Mouse (Mus musculus): ENCODE data around the gene Kras. TPM values are rescaled to one million over a fixed set of nuclear protein-coding genes. Genes with fewer than 3 reads are reported as not detected.

Kras gene
- total RNA-seq, 2 experiments from 2014 or later = 37.6 to 37.9 TPM

DNA sequence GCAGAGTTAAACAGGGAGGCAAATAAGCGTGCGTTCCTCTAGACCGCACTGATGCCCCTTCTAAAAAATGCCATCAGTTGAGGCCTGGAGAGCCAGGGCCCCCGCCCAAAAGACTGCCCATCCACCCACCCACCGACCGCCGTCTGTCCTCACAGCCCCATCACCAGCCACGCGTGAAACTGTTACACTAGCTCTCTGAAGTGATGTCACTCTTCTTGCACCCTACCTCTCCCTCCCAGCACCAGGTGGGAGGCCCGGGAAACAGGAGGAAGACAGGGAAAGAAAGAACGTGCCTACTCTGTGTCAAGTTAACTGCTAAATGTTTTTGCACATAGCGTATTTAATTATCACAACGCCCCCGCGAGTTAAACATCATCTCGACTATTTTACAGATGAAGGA lies 781 bp upstream of the Kras start:
- DNase-seq = no peak
- intact Hi-C loops (cut with DNase I) = loop anchor here (1.0 kb wide), 1 partner anchor 89 kb away; no protein-coding TSS in a partner anchor

DNA sequence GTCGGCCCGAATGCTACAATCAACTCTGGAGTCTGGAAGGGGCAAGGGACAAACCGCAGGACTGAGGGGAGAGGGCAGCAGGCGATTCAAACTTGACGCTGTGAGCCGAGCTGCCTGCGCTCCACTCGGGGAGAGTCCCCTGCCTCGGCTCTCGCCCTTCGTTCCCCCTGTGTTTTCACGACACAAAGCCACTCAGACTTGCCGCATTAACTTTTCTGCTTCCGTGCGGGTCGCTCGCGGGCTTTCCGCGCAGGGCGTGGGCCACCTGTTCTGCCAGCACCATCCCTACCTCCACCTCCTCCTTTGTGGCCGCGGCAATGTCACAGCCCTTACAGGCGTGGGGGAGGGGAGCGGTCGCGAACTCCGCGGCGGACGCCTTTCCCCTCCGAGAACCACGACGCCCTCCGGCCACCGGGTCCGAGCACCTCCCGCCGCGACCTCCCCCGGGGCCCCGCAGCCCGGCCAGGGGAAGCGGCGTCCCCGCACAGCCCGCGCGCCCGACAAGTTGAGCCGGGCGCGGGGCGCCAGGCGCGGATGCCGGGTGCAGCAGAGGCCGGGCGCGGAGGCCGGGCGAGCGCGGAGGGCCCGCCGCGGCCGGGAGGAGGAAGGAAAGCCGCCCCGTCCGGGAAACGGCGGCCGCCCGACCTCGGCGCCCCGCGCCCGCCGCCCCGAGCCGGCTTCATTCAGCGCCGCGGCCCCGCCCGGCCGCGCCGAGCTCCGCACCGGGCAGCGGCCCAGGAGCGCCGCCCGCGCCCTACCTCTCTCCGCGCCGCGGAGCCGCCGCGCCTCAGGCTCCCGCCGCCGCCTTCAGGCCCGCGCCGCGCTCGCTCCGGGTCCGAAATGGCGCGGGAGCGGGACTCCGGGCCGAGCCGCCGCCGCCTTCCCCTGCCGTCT lies 501 bp downstream of the Kras start:
- intact Hi-C loops (cut with DNase I) = loop anchor here (1.0 to 5.0 kb wide), 2 partner anchors 37 to 91 kb away; partner anchors contain the start of genes Casc1 and Etfrf1
- DNase-seq = peak; percentile 62 to 69

DNA sequence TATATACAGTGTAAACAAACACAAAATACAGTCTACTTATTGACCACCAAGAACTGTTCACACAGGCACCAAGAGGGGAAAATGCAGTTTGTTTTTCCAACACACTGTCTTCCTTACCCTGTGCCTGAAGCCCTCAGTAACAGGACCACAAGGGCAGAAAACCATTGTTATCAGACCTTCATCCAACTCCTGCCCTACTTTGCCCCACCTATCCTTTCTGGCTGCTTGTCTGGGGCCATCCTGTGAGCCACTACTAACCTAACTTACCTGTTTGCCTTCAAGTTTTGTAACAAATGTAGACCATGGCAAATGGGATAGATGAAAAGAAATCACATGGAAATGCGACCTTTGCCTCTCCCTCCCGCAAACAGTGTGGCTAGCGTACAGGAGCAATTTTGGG lies 2.2 kb downstream of the Kras start:
- intact Hi-C loops (cut with DNase I) = loop anchor here (5.0 kb wide), 1 partner anchor 36 kb away; the partner anchor contains the start of genes Casc1 and Etfrf1
- DNase-seq = no peak

DNA sequence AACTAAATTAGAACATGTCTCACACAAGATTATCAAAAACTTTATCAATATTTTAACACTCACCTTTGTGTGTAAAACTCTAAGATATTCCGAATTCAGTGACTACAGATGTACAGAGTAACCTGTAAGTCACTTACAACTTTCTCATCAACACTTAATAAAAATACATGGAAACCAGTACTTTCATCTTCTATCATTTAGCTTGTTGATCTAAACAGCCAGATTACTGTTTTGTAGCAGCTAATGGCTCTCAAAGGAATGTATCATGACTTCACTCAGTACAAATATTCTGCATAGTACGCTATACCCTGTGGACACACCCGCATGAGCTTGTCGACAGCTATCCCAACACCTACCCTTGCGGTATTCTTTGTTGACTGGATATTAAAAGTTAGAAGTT lies 3.2 kb downstream of the Kras start:
- DNase-seq = no peak
- intact Hi-C loops (cut with DNase I) = loop anchor here (5.0 kb wide), 1 partner anchor 35 kb away; the partner anchor contains the start of genes Casc1 and Etfrf1

DNA sequence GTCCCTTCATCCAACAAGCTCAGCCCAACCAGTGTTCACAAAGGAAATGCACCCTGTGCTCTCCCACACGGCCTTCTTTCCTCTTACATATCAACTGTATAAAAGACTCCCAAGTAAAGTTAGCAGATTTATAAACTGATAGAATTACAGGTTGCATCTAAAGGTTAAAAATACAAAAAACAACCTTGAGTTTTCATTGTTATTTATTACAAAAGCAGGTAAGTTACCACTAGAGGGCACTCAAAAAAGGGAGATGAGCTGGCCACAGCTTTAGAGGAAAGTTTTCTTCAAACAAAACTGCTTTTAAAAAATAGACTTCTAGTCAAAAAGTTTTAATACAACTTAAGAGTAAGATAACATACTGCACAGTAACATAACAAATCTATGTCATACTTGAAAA lies 7.5 kb downstream of the Kras start:
- no peak for DNase-seq
- intact Hi-C loops (cut with DNase I) = no loop called here

DNA sequence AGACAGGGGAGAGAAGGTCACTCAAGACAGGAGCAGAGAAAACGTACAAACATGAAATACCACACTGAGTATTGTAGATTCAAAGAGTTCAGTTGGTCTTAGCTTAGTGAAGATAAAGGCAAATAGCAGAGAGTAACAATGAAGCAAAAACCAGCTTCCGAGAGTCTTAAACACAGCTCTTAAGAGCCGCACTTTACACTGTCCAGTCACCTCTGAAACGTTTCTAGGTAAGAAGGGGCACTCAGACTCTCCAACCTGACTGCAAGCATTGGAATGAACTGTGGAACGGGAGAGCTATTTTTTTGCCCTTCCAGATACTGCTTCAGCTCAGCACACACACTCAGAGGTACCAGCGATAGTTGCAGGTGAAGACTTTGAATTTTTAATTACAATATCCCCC lies 9.8 kb downstream of the Kras start:
- intact Hi-C loops (cut with DNase I) = no loop called here
- DNase-seq = no peak

DNA sequence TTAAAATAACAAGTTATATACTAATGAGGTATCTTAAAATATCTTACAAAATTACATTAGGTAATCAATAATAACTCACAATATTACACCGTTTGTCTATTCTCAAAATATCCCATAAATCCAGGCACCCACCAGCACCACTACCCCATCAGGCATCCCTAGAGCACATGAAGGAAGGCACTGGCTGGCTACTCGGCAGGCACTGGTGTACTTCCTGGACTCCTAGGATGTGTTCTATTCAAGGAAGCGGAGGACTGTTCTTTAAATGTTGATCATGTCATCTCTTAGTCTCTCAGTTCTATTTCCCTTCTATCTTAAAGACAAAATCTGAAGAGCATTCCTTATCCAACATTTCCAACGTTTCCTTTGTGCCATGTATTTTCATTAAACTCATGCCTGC lies 12.9 kb downstream of the Kras start:
- intact Hi-C loops (cut with DNase I) = no loop called here
- no peak for DNase-seq

DNA sequence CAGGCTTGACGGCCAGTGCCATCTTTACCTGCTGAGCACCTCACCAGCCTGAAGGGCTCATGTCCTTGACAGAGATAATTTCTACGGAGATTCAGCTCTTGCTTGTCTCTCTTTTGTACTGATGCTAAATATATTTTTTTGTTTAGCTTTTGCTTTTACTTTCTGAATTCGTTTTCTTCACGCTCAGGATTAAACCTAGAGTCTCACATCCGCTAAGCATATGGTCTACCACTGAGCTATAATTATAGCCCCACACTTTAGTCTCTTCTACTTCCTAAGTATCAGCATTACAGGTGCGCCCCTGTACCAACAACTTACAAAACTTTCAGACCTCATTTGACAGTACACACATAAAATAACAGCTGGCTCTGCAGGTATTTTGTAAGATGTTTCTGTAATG lies 14.7 kb downstream of the Kras start:
- DNase-seq = no peak
- intact Hi-C loops (cut with DNase I) = no loop called here

DNA sequence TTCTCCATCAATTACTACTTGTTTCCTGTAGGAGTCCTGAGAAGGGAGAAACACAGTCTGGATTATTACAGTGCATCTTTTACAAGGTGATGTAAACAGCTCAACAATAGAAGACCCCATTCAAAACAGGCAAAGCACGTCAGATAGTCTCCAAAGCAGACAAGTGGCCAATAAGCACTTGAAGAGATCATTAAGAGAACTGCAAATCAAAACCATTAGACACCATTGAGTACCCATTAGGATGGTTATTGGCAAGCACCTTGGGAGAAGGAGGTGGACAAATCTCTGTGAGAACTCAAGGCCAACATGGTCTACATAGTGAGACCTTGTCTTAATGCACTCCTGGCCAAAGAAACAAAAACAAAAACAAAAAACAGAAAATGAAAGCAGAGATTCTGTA lies 15.6 kb downstream of the Kras start:
- intact Hi-C loops (cut with DNase I) = no loop called here
- DNase-seq = no peak

DNA sequence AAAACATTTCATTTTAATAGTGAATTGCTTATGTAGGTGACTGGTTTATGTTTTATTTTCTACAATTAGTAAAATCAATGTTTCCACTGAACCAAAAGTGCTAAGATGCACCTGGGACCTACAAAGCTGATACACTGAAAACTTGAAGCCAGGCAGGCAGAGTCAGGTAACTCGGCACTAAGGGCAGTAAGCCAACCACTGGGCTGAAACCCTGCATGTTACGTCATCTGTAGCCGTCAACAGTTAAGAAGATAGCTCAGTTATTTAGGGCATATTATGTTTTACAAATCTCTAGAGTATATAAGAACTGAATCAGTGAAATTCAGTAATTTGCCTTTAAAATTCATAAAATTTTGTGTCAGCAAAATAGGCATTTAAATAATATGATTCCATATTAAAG lies 23.7 kb downstream of the Kras start:
- DNase-seq = no peak
- intact Hi-C loops (cut with DNase I) = no loop called here

DNA sequence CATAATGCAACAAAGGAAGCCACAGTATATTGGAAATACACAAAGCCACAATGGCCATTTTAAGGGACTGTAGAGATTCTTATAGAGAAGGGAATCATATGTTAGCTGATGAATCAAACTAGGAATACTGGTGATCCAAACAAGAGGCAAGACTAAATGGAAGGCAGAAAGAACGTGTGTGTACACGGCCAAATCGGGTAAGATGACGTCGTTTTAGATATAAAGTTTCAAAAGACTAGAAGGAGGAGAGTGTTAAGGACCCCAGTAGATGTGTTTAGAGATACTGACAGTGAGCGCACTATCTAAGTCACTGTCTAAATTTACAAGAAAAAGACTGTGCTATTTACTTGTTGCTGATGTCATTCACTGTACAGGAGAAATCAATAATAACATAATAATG lies 25.8 kb downstream of the Kras start:
- no peak for DNase-seq
- intact Hi-C loops (cut with DNase I) = no loop called here

DNA sequence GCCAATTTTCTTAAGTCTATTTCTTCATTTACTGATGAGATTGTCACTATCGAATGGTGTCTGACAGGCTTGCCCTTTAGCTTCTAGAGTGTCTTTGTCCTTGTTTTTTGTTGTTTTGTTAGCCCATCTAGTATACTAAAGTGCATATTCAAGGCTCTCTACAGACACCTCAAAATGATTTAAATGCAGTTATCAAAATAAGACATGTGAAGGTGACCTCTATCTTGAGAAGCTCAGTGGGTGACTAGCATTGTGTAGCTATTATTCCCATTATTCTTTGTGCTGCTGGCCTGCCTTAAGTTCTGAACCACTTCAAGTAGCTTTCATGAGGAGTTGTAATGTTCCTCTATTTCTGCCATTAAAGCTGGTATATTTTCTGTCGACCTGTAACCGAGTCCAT lies 34.2 kb downstream of the Kras start:
- intact Hi-C loops (cut with DNase I) = no loop called here

DNA sequence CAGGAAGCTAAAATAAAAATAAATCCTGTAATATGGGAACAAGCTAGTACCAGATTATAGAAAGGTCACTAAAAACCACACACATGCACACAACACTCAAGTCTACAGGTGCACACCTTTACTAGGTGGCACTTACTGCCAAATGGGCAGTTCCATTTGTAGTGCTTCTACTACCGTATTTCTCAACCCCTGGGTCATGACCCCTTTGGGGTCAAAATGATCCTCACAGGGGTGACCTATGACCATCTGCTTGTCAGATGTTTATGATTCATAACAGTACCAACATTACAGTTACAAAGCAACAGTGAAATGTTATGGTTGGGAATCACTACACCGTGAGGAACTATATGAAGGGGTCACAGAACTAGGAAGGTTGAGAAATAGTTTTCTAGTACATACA lies 36.1 kb downstream of the Kras start:
- intact Hi-C loops (cut with DNase I) = loop anchor here (5.0 kb wide), 1 partner anchor 33 kb away; no protein-coding TSS in a partner anchor

More for the DNA sequence above, 34.2 kb downstream of the Kras start:
- no peak for DNase-seq

DNA sequence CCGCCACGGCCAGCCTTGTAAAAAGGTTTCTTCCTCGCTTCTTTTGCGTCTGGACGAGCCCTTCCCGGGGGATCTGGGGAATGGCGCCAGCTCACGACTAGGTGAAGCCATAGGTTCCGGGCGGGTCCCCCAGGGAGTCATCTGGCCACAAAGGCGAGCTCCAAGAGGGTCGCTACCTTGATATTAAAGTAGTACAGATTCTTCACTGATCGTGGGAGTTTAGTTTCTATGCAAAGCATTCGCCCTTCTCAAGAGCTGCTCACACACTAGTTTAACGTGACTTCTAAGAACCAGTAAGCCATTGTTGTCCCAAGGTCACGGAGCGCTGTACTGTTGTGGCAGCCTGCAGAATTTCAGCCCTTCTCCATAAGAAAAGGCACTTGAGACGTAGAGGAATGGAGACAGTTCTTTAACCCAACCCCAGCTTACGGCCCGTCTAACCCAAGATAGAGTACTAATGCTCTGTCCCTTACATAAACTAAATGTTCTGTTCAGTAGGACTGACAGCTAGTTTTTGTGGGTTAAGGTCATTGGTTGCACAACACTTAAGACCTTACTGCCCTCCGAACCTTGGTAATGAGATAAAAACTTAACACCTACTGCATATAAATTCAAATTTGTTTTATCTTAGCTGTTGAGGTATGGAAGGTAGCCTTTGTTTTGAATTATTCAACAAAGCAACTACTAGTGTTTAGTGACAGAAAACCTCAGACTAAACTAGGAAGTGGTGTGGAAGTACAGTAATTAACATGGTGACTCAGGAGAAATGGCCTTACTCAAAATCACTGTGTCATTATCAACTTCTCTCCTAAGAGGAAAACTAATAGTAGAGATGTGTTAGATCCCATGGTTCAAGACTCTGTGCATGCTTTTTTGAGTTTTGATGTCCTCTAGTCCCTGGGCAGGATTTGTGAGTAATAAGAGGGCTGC lies 38.4 kb downstream of the Kras start:
- no peak for DNase-seq

More for the DNA sequence above, 36.1 kb downstream of the Kras start:
- no peak for DNase-seq

DNA sequence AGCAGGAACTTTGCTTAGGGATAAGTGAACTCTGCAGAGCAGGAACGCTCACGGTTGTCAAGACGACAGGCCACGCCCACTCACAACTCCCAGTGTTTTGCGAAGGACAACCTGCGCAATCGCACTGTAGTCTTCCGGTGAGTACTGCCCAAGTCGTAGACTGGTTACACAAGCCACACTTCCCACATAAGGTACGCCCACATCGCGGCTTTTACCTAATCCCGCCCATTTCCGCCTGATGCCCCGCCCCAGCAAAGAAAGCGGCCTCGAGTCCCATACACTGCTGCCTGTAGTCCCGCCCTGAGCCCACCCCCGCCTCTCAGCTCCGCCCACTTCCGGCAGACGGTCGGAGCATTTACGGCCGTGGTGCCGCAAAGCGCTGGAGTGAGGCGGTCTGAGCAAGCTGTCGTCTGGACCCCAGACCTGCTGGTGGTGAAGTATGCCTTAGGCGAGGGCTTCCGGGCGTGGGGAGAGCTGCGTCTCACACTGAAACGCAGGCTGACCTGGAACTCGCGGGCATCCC lies 39.2 kb downstream of the Kras start, which contains the start of the genes Casc1 and Etfrf1:
Gene Casc1 (minus strand): TSS at position 190 of the 523 bp plus-strand sequence.
Gene Etfrf1 (plus strand): TSS at position 319 of the 523 bp plus-strand sequence.
- intact Hi-C loops (cut with DNase I) = loop anchor here (1.0 to 5.0 kb wide), 2 partner anchors 36 to 130 kb away; no protein-coding TSS in a partner anchor
- peak; percentile 96 to 97 for DNase-seq

More for the DNA sequence above, 38.4 kb downstream of the Kras start:
- intact Hi-C loops (cut with DNase I) = loop anchor here (5.0 kb wide), 1 partner anchor 36 kb away; no protein-coding TSS in a partner anchor

DNA sequence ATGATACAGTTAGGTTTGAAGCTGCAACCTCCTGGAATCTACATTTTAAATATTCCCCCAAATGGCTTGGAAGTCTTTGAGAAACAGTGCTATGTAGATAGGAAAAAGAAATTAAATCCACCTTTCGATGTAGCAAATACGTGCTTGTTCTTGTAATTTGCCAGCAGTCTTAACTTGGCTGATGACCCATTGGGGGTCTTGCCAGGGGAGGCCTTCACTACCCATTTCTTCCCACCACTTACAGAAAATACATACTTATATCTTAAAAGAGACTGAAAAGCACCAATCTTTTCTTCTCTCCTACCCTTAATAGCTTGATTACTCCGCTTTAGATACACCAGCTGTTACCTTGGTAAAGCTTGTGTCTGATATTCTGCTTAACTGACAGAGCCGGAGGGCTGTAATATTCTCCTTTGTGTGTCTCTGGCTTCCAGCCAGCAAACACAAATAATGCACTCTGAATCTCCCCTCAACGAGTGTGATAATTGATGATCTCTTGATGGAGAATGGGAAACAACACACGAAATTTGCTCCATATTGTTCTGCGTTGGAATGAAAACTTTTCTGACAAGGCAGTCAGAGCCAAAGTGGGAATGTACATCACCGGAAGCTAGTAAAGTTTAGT lies 39.9 kb downstream of the Kras start:
- DNase-seq = peak in 1 of 2 experiments; percentile 15
- intact Hi-C loops (cut with DNase I) = loop anchor here (1.0 to 5.0 kb wide), 2 partner anchors 37 to 131 kb away; no protein-coding TSS in a partner anchor

DNA sequence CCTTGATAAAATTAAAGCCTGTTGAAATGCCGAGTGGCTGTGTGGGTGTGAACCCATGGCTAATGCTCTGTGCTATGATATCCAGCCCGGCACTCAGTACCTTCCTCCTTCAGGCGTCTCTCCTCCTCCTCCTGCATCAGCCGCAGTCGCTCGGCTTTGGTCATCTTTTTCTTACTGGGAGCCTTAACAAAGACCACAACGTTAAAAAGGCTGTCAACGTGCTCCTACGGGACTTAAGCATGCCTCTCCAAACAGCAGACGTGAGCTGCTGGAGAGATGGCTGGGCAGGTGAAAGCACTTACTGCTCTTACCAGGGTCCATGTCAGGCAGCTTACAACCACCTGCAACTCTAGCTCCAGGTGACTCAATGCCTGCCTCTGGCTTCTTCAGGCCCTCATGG lies 44.9 kb downstream of the Kras start:
- intact Hi-C loops (cut with DNase I) = no loop called here
- DNase-seq = no peak

DNA sequence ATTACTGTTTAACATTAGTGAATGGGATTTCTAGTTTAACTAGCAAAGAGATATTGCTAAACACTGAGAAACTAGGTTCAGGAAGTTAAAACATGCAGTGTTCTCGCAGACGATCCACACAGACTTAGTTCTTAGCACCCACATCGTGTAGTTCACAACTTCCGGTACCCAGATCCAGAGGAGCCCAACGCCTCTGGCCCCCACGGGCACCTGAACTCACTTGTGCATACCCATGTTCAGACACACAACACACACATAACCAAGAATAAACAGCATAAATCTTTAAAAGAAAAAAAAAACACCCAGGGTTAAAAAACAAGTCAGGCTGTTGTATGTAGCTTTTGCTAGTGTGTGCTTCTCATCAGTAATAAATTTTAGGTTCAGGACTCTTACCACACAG lies 45.6 kb downstream of the Kras start:
- DNase-seq = no peak
- intact Hi-C loops (cut with DNase I) = no loop called here

DNA sequence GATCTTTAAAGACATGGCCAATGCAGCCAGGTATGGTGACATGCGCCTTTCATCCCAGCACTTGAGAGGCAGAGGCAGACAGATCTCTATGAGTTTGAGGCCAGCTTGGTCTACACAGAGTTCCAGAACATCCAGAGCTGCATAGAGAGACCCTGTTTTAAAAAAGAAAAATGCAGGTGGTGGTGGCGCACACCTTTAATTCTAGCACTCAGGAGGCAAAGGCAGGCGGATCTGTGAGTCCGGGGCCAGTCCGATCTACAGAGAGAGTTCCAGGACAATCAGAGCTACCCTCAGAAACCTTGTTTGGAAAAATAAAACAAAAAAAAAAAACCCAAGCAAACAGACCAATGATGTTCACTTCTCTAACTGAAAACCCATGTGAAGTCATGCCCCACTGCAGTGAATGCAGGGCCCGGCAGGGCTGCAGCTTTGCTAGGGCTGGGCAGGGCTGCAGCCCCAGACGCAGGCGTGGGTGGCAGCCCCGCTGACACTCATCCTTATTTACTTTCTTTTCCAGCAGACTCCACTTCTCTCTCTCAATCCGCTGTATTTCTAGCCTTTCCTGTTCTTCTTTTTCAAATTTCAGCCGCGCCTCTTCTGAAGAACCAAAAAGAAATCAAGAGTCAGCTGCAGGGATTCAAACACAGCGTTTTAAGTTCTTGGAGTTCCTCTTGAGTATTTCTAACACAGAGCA lies 47.5 kb downstream of the Kras start:
- no peak for DNase-seq
- intact Hi-C loops (cut with DNase I) = no loop called here
